Mouse (Mus musculus): ENCODE data around the gene Lig1.

DNA sequence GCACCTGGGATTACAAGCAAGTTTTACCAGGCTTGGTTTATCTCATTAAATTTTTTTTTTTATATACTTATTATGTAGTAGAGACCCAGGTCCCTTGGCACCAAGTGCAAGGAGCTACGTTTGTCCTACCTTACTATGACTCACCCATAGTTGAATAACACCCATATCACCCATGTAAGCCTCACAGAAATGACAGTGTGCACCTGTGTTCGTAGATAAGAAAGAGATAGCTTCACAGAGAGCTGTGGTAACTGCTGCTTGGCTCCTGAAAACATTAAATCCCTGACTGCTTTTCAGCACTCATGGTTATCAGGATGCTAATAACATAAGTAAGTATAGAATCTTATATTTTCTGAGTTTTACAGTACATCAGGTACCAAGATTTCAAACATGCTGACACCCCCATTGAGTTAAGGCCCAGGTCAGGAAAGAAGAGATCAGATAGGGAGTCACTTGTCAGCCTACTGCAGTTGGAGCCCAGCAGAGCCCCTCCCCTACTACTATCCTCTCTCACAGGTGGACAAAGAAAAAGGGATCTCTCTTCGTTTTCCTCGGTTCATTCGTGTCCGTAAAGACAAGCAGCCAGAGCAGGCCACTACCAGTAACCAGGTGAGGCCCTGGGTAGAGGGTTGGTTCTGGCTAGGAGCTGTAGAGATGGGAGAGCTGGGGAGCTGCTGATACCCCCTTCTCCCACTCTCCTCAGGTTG, 33.6 kb downstream of the Lig1 start:
- TF ChIP-seq CTCF (IDR thresholded peaks at IDR 0.05; ENCODE audit: insufficient read depth, low read length) (no peak), POLR2A (IDR thresholded peaks at IDR 0.05; ENCODE audit: borderline replicate concordance, extremely low read depth, low read depth, low read length) (no peak)
